Mouse (Mus musculus) cerebellum, adult 11 months (tissue): ENCODE results near the gene Cideb.

Experiments
- DNase-seq: peaks from one replicate; pipeline ENCODE4 v3.0.0; 2022

The Cideb gene

GRCm38 (mm10) chr14:55721700-55722437, 36.4 kb downstream of the Cideb start, which contains the start of gene Rabggta:
Gene Rabggta, minus strand, starts transcription at chr14:55722263.
- peak; percentile 92 for DNase-seq

- DNase-seq, result no peak
Observed at GRCm38 (mm10) chr14:55721076-55721475, 37.2 kb downstream of the Cideb start.

GRCm38 (mm10) chr14:55720666-55721065, 37.6 kb downstream of the Cideb start:
- DNase-seq, result no peak

GRCm38 (mm10) chr14:55719737-55720136, 38.5 kb downstream of the Cideb start:
- DNase-seq, result no peak

GRCm38 (mm10) chr14:55716884-55717283, 41.4 kb downstream of the Cideb start:
- DNase-seq, result no peak

GRCm38 (mm10) chr14:55716271-55716670, 42.0 kb downstream of the Cideb start:
- no peak for DNase-seq

GRCm38 (mm10) chr14:55714893-55715292, 43.4 kb downstream of the Cideb start:
- DNase-seq, result no peak

GRCm38 (mm10) chr14:55713729-55714122, 44.5 kb downstream of the Cideb start, which contains the start of gene Tgm1:
Gene Tgm1, minus strand, starts transcription at chr14:55713926.
- no peak for DNase-seq

- no peak for DNase-seq
Observed at GRCm38 (mm10) chr14:55713007-55713728, 45.1 kb downstream of the Cideb start.

GRCm38 (mm10) chr14:55711786-55712185, 46.5 kb downstream of the Cideb start:
- DNase-seq, result no peak

- DNase-seq, result no peak
Observed at GRCm38 (mm10) chr14:55709509-55709908, 48.7 kb downstream of the Cideb start.

GRCm38 (mm10) chr14:55707397-55707796, 50.9 kb downstream of the Cideb start:
- no peak for DNase-seq

GRCm38 (mm10) chr14:55706051-55706600, 52.1 kb downstream of the Cideb start:
- DNase-seq, result no peak
